Mouse (Mus musculus) CD4-positive, CD25-positive, alpha-beta regulatory T cell, adult 9 weeks (primary cell): ENCODE results near the gene Nucb1. TPM values are rescaled to one million over a fixed set of nuclear protein-coding genes. Genes with fewer than 3 reads are reported as not detected.

ENCODE experiments used
- polyA plus RNA-seq: library from polyadenylated mRNA; unstranded; fragments of 100-300 nt; shearing (Covaris generic); gene quantifications from one replicate; pipeline ENCODE4 v1.2.1, GENCODE M21; 2017

The Nucb1 gene
- 262 TPM for polyA plus RNA-seq

GRCm38 (mm10) chr7:45509912-45510787, at the start of gene Nucb1:
Gene Nucb1, minus strand, starts transcription at chr7:45510406.

GRCm38 (mm10) chr7:45554744-45555143, 44.5 kb upstream of the Nucb1 start, which contains the start of gene Hsd17b14:
Gene Hsd17b14, plus strand, starts transcription at chr7:45554893.

GRCm38 (mm10) chr7:45525809-45526473, 15.7 kb upstream of the Nucb1 start, which contains the start of the genes Ppp1r15a and Plekha4:
Gene Ppp1r15a, minus strand, starts transcription at chr7:45526268.
Gene Plekha4, plus strand, starts transcription at chr7:45526330.

GRCm38 (mm10) chr7:45488293-45489204, 21.7 kb downstream of the Nucb1 start, which contains the start of gene Dhdh:
Gene Dhdh, minus strand, starts transcription at chr7:45488805.

GRCm38 (mm10) chr7:45486761-45487415, 23.3 kb downstream of the Nucb1 start, which contains the start of gene Gm45808:
Gene Gm45808, minus strand, starts transcription at chr7:45486811.

GRCm38 (mm10) chr7:45481374-45481927, 28.8 kb downstream of the Nucb1 start, which contains the start of gene Tulp2:
Gene Tulp2, plus strand, starts transcription at chr7:45481877.

GRCm38 (mm10) chr7:45466283-45467089, 43.7 kb downstream of the Nucb1 start, which contains the start of gene Bax:
Gene Bax, minus strand, starts transcription at chr7:45466898.

GRCm38 (mm10) chr7:45459564-45460140, 50.6 kb downstream of the Nucb1 start, which contains the start of gene Ftl1:
Gene Ftl1, minus strand, starts transcription at chr7:45459884.

Other genes with a start within 250 kb of the Nucb1 start
- not detected for gene Slc6a21, start 232.9 kb downstream of the Nucb1 start, polyA plus RNA-seq
- gene Trpm4, start 176.6 kb downstream of the Nucb1 start, polyA plus RNA-seq = 16.3 TPM
- not detected for gene Hrc, start 175.1 kb downstream of the Nucb1 start, polyA plus RNA-seq
- gene Ppfia3, start 143.4 kb downstream of the Nucb1 start, polyA plus RNA-seq = not detected
- not detected for gene Lin7b, start 139.8 kb downstream of the Nucb1 start, polyA plus RNA-seq
- 241 TPM for gene Snrnp70, start 114.7 kb downstream of the Nucb1 start, polyA plus RNA-seq
- gene Kcna7, start 104.8 kb downstream of the Nucb1 start, polyA plus RNA-seq = not detected
- 0.41 TPM for gene Ntf5, start 96.7 kb downstream of the Nucb1 start, polyA plus RNA-seq
- not detected for gene Lhb, start 89.6 kb downstream of the Nucb1 start, polyA plus RNA-seq
- 16.5 TPM for gene Gys1, start 75.6 kb downstream of the Nucb1 start, polyA plus RNA-seq
- gene Ruvbl2, start 72.3 kb downstream of the Nucb1 start, polyA plus RNA-seq = 77.4 TPM
- 2,511 TPM for gene Ftl1, start 50.5 kb downstream of the Nucb1 start, polyA plus RNA-seq
- 228 TPM for gene Bax, start 43.5 kb downstream of the Nucb1 start, polyA plus RNA-seq
- gene Tulp2, start 28.5 kb downstream of the Nucb1 start, polyA plus RNA-seq = 1.4 TPM
- 0.68 TPM for gene Gm45808, start 23.6 kb downstream of the Nucb1 start, polyA plus RNA-seq
- gene Dhdh, start 21.6 kb downstream of the Nucb1 start, polyA plus RNA-seq = 0.88 TPM
- gene Ppp1r15a, start 15.9 kb upstream of the Nucb1 start, polyA plus RNA-seq = 74.3 TPM
- 1.0 TPM for gene Plekha4, start 15.9 kb upstream of the Nucb1 start, polyA plus RNA-seq
- 1.2 TPM for gene Hsd17b14, start 44.5 kb upstream of the Nucb1 start, polyA plus RNA-seq
- gene Bcat2, start 59.7 kb upstream of the Nucb1 start, polyA plus RNA-seq = 84.3 TPM
- not detected for gene Fgf21, start 105.1 kb upstream of the Nucb1 start, polyA plus RNA-seq
- gene Fut1, start 106.9 kb upstream of the Nucb1 start, polyA plus RNA-seq = not detected
- gene Izumo1, start 111.4 kb upstream of the Nucb1 start, polyA plus RNA-seq = not detected
- gene Rasip1, start 117.1 kb upstream of the Nucb1 start, polyA plus RNA-seq = 0.51 TPM
- 1.3 TPM for gene Mamstr, start 129.6 kb upstream of the Nucb1 start, polyA plus RNA-seq
- gene Fut2, start 156.0 kb upstream of the Nucb1 start, polyA plus RNA-seq = 0.25 TPM
- gene Ntn5, start 173.6 kb upstream of the Nucb1 start, polyA plus RNA-seq = not detected
- gene Sec1, start 184.0 kb upstream of the Nucb1 start, polyA plus RNA-seq = 0.16 TPM
- 8.2 TPM for gene Car11, start 189.4 kb upstream of the Nucb1 start, polyA plus RNA-seq
- 11.2 TPM for gene Dbp, start 194.7 kb upstream of the Nucb1 start, polyA plus RNA-seq
- 2,128 TPM for gene Rpl18, start 205.1 kb upstream of the Nucb1 start, polyA plus RNA-seq
- 40.0 TPM for gene Sphk2, start 207.6 kb upstream of the Nucb1 start, polyA plus RNA-seq
- gene Fam83e, start 210.8 kb upstream of the Nucb1 start, polyA plus RNA-seq = 0.35 TPM
- not detected for gene Spaca4, start 215.4 kb upstream of the Nucb1 start, polyA plus RNA-seq